Mouse (Mus musculus): ENCODE results near the gene Psg26.
"Not testable (repeated sequence)": the region's sequence is repeated elsewhere in the genome, so short reads cannot be mapped to it uniquely, and the experiment has no call there.

DNA sequence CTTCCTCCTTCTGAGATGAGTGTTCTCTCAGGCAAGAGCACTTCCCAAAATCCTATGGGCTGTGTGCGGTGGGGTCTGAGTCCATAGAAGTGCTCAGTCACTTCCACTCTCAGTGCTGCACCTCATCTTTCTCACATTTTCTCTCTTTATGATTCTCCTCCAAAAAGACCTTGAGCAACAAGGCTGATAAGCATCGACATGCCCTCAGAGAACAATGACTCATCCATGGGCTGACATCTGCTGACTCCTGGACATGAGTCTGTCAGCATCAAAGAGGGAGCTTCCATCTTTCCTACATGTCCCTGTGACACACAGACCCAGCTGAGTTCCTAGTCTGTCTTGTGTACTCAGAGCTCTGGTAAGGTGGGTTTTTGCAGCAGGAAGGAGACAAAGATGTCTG is 52.0 kb downstream of the Psg26 start, which contains the start of gene Psg28:
- TF ChIP-seq CTCF (conservative IDR thresholded peaks at IDR 0.05 in 1 of 2, IDR thresholded peaks at IDR 0.05 in 1 of 2; ENCODE audit: low read depth in 2 of 2, low read length in 2 of 2); GABPA (IDR thresholded peaks at IDR 0.05; ENCODE audit: insufficient replicate concordance, low read depth, low read length); JUND (conservative IDR thresholded peaks at IDR 0.05; ENCODE audit: low read depth, low read length); POLR2AphosphoS2 (IDR thresholded peaks at IDR 0.05; ENCODE audit: low read depth, low read length); KAT2A (IDR thresholded peaks at IDR 0.05; ENCODE audit: insufficient replicate concordance, low read length); MYC (IDR thresholded peaks at IDR 0.05; ENCODE audit: low read depth, low read length); POLR2A (IDR thresholded peaks at IDR 0.05; ENCODE audit: low read depth, low read length): not testable (repeated sequence)
